Mouse (Mus musculus): ENCODE measurements around the gene Tmem41b. TPM values are rescaled to one million over a fixed set of nuclear protein-coding genes. Genes with fewer than 3 reads are reported as not detected.

The Tmem41b gene
- total and polyA plus RNA-seq, 3 experiments = 45.9 to 86.9 TPM; not detected in 1

GRCm38 (mm10) chr7:110009084-110009483 lies 22.4 kb upstream of the Tmem41b start:
- no peak overlapping the region for H3K9ac ChIP-seq (ENCODE audit: control insufficient read depth, low read depth, low read length, poor library complexity, severe bottlenecking)
- TF ChIP-seq POLR2AphosphoS5 (IDR thresholded peaks at IDR 0.05; ENCODE audit: borderline replicate concordance, low read depth, low read length) (no peak), ZKSCAN1 (IDR thresholded peaks at IDR 0.05; ENCODE audit: low read depth, low read length) (no peak), GATA1 (IDR thresholded peaks at IDR 0.05; ENCODE audit: low read depth, low read length) (no peak), TCF12 (IDR thresholded peaks at IDR 0.05; ENCODE audit: low read depth, low read length) (no peak)
- peak overlapping the region; percentile 11; the same call in 1 of the 2 replicates for H3K27ac ChIP-seq (ENCODE audit: control insufficient read depth, low read depth, low read length)
- H3K79me2 ChIP-seq (ENCODE audit: control insufficient read depth, insufficient read depth, low read length, poor library complexity) = no peaks in the 10 kb centered on the region
- H3K27me3 ChIP-seq (ENCODE audit: control insufficient read depth in 1 of 2, insufficient read depth in 2 of 2, low read length in 2 of 2) = no peaks in the 10 kb centered on the region
- H3K4me1 ChIP-seq (ENCODE audit: control insufficient read depth in 1 of 2, insufficient read depth in 2 of 2, low read length in 2 of 2) = peaks cover 8 to 27% of the 10 kb centered on the region in 2 experiments
- H3K36me3 ChIP-seq (ENCODE audit: control insufficient read depth in 1 of 2, insufficient read depth in 2 of 2, low read length in 2 of 2) = peaks cover 0 to 28% of the 10 kb centered on the region in 2 experiments; a peak in 2 of 4 replicates
- no peak for DNase-seq (ENCODE audit: low read depth, low spot score)
- H3K4me3 ChIP-seq (ENCODE audit: control insufficient read depth in 1 of 2, insufficient read depth in 1 of 2, low read depth in 2 of 2, low read length in 2 of 2) = no peak overlapping the region
- H3K9me3 ChIP-seq (replicated peaks; ENCODE audit: insufficient read depth, low read length) = no peaks in the 10 kb centered on the region

GRCm38 (mm10) chr7:110008513-110008912 lies 21.8 kb upstream of the Tmem41b start:
- Histone ChIP-seq H3K27ac (ENCODE audit: control insufficient read depth, low read depth, low read length) (peak overlapping the region; percentile 71), H3K4me3 (ENCODE audit: control insufficient read depth in 1 of 2, insufficient read depth in 1 of 2, low read depth in 2 of 2, low read length in 2 of 2) (no peak overlapping the region), H3K9me3 (replicated peaks; ENCODE audit: insufficient read depth, low read length) (no peaks in the 10 kb centered on the region), H3K27me3 (ENCODE audit: control insufficient read depth in 1 of 2, insufficient read depth in 2 of 2, low read length in 2 of 2) (no peaks in the 10 kb centered on the region), H3K4me1 (ENCODE audit: control insufficient read depth in 1 of 2, insufficient read depth in 2 of 2, low read length in 2 of 2) (peaks cover 8 to 27% of the 10 kb centered on the region in 2 experiments), H3K36me3 (ENCODE audit: control insufficient read depth in 1 of 2, insufficient read depth in 2 of 2, low read length in 2 of 2) (peaks cover 0 to 28% of the 10 kb centered on the region in 2 experiments; a peak in 2 of 4 replicates), H3K9ac (ENCODE audit: control insufficient read depth, low read depth, low read length, poor library complexity, severe bottlenecking) (no peak overlapping the region), H3K79me2 (ENCODE audit: control insufficient read depth, insufficient read depth, low read length, poor library complexity) (no peaks in the 10 kb centered on the region)
- TF ChIP-seq MYC (IDR thresholded peaks at IDR 0.05; ENCODE audit: low read depth, low read length) (0 out of 2 replicates have a peak, but pooled peaks have one; percentile 62), HCFC1 (IDR thresholded peaks at IDR 0.05; ENCODE audit: low read depth, low read length) (0 out of 2 replicates have a peak, but pooled peaks have one; percentile 39), JUND (IDR thresholded peaks at IDR 0.05; ENCODE audit: low read depth, low read length) (no peak), GATA1 (IDR thresholded peaks at IDR 0.05; ENCODE audit: low read depth, low read length) (peak; percentile 78), MXI1 (IDR thresholded peaks at IDR 0.05; ENCODE audit: low read depth, low read length) (no peak), TCF12 (IDR thresholded peaks at IDR 0.05; ENCODE audit: low read depth, low read length) (peak; percentile 72), ETS1 (IDR thresholded peaks at IDR 0.05; ENCODE audit: low read depth, low read length) (peak; percentile 61; the same call in 1 of the 2 replicates), TAL1 (IDR thresholded peaks at IDR 0.05; ENCODE audit: low read length) (peak; percentile 81), RCOR1 (IDR thresholded peaks at IDR 0.05; ENCODE audit: low read depth, low read length) (peak; percentile 72), EP300 (IDR thresholded peaks at IDR 0.05; ENCODE audit: low read depth in 1 of 2, low read length in 2 of 2) (peak; percentile 65 to 77; a peak in 3 of 4 replicates), MAX (IDR thresholded peaks at IDR 0.05; ENCODE audit: low read length) (no peak), ELF1 (IDR thresholded peaks at IDR 0.05; ENCODE audit: low read depth, low read length) (0 out of 2 replicates have a peak, but pooled peaks have one; percentile 13)
- peak; percentile 88 for DNase-seq (ENCODE audit: low read depth, low spot score)

All from MEL (cell line).